Mouse (Mus musculus) forebrain, embryonic 16.5 days (tissue): ENCODE results near the gene Tmem101. TPM values are rescaled to one million over a fixed set of nuclear protein-coding genes. Genes with fewer than 3 reads are reported as not detected.

Experiments used
- ATAC-seq: fragments of 200-750 bp; cut with Nextera tagmentation; 2 replicates; pipeline ENCODE4 v1.8.0; 2017; ENCODE audit warnings: mild to moderate bottlenecking, moderate library complexity
- H3K27ac ChIP-seq: fragments of 300-500 bp; sonication (generic); 2 replicates; pipeline ENCODE4 v1.5.1; 2014; ENCODE audit warnings: low read length, control low read depth
- H3K27me3 ChIP-seq: fragments of 300-500 bp; sonication (generic); replicated peaks from 2 replicates; pipeline ENCODE4 v1.6.1; 2014; ENCODE audit warnings: low read length; ENCODE audit not compliant: control insufficient read depth, insufficient read depth
- H3K36me3 ChIP-seq: fragments of 300-500 bp; sonication (generic); 2 replicates; pipeline ENCODE4 v1.6.1; 2014; ENCODE audit not compliant: control insufficient read depth, insufficient read depth
- H3K4me1 ChIP-seq: fragments of 300-500 bp; sonication (generic); replicated peaks from 2 replicates; pipeline ENCODE4 v1.6.1; 2014; ENCODE audit warnings: low read length; ENCODE audit not compliant: control insufficient read depth, insufficient read depth
- H3K4me2 ChIP-seq: fragments of 300-500 bp; sonication (generic); 2 replicates; pipeline ENCODE4 v1.6.1; 2014; ENCODE audit warnings: mild to moderate bottlenecking, low read length, control low read depth
- H3K4me3 ChIP-seq: fragments of 300-500 bp; sonication (generic); replicated peaks from 2 replicates; pipeline ENCODE4 v1.5.1; 2014; ENCODE audit warnings: mild to moderate bottlenecking, low read length, control low read depth
- H3K9ac ChIP-seq: fragments of 300-500 bp; sonication (generic); replicated peaks from 2 replicates; pipeline ENCODE4 v1.6.1; 2014; ENCODE audit warnings: low read depth, low read length, control low read depth
- H3K9me3 ChIP-seq: fragments of 300-500 bp; sonication (generic); 2 replicates; pipeline ENCODE4 v1.6.1; 2016; ENCODE audit warnings: low read length; ENCODE audit not compliant: control insufficient read depth
- WGBS: fragments of 180-500 bp; shearing (Covaris S2); extraction: QIAGEN DNeasy Blood & Tissue Kit; methylation state at CpG from one replicate; pipeline ENCODE4 v1.1.7; 2014; 5-methylcytosine and 5-hydroxymethylcytosine counted together
- polyA plus RNA-seq: library from polyadenylated mRNA; unstranded; fragments of >200 nt; fragmentation: Nextera tagmentation; extraction: Ambion mirVana; gene quantifications from 2 replicates; pipeline ENCODE4 v1.2.1, GENCODE M21; 2015

The Tmem101 gene
- 43.9 and 44.7 TPM in 2 replicates for polyA plus RNA-seq

DNA sequence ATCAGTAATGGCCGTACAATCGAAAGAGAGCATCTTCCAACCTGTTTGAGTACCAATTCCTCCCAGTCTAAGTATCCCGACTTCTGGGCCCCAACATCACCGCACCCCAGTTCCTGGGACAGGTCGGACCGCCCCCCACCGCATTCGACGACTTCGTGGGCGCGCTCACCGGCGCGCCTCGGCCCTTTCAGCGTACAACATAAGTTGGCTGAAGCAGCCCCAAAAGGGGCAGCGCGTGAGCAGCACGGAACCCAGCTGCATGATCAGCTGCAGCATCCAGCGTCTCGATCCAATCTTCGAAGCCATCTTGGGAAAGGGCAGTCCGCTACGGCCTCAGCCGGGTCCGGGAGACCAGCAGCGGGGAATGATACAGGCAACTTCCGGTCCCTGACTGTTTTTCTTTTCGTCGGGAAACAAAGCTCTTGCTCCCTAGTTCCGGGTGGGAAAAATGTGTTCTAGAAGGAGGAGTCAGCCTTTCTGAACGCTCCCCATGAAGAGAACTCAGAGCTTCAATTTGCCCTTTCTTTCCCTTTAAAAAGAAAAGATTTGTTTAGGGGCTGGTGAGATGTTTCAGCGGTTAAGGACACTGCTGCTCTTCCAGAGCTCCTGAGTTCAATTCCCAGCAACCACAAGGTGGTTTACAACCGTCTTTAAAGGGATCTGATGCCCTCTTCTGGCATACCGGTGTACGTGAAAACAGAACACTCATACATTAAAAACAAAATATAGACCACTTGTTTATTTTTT, at the start of gene Tmem101:
Gene Tmem101, minus strand, starts transcription at position 366 of the 747 bp plus-strand sequence.
- H3K9ac ChIP-seq, result peak within 1 kb of the TSS; percentile 79
- H3K27ac ChIP-seq, result peak within 1 kb of the TSS; percentile 67
- under 1% methylated on average over 37 of the region's 37 CpGs for WGBS
- H3K4me2 ChIP-seq, result peak within 1 kb of the TSS; percentile 93
- H3K4me3 ChIP-seq, result peak within 1 kb of the TSS; percentile 79
- H3K27me3 ChIP-seq, result no peaks in the 10 kb centered on the region
- peak; percentile 94 for ATAC-seq
- H3K4me1 ChIP-seq, result peaks cover 7% of the 10 kb centered on the region
- H3K9me3 ChIP-seq, result no peaks in the 10 kb centered on the region
- 0 out of 2 replicates have a peak, but pooled peaks cover 2% of the 10 kb centered on the region for H3K36me3 ChIP-seq

DNA sequence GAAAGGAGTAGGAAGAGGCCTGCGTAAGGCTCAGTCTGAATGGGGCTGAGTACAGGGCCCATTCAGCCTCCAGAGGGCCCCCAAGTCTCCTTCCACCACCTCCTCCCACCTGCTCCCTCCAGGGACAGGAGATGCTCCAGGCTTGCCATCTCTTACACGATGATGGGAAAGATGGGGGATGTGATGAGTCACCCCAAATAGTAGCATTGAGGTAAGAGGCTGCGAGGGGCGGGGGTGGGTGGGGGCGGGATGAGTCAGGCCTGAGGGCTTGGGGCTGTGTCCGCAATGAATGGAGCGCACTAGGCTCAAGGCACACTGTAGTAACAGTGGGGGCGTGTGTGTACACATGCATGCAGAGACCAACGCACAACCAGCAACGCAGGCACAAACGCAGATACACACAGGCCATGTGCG, 45.2 kb upstream of the Tmem101 start:
- Histone ChIP-seq H3K4me1 (no peaks in the 10 kb centered on the region; the same call in 1 of the 2 replicates), H3K9ac (no peak overlapping the region), H3K4me2 (no peak overlapping the region), H3K4me3 (no peak overlapping the region), H3K27ac (no peak overlapping the region), H3K36me3 (peaks cover 36% of the 10 kb centered on the region), H3K27me3 (no peaks in the 10 kb centered on the region), H3K9me3 (no peaks in the 10 kb centered on the region)
- 79% methylated on average over 12 of the region's 12 CpGs for WGBS
- ATAC-seq, result peak; percentile 39; the same call in 1 of the 2 replicates

DNA sequence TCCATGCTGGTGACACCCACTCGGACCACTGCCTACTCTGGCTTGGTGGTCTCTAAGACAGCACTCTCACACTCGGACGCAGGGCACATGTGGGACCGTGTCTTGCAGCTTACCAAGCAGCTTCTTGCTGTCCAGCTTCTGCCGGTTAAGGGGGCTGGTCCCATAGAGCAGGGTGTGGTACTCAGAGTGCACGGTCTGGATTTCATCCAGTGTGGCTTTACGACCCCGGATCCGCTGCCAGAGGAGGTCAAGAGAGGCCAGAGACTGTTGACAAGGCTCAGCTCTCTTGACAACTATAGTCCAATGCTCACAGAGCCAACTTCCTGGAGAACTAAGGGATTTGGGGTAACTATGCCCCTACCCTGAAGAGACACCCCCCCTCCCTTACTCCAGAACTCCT, 43.7 kb upstream of the Tmem101 start:
- H3K4me2 ChIP-seq, result no peak overlapping the region
- H3K4me3 ChIP-seq, result no peak overlapping the region
- H3K27me3 ChIP-seq, result no peaks in the 10 kb centered on the region
- no peak for ATAC-seq
- 89% methylated on average over 9 of the region's 9 CpGs for WGBS
- no peak overlapping the region for H3K27ac ChIP-seq
- H3K4me1 ChIP-seq, result no peaks in the 10 kb centered on the region
- H3K9me3 ChIP-seq, result no peaks in the 10 kb centered on the region
- peaks cover 48% of the 10 kb centered on the region for H3K36me3 ChIP-seq
- no peak overlapping the region for H3K9ac ChIP-seq

DNA sequence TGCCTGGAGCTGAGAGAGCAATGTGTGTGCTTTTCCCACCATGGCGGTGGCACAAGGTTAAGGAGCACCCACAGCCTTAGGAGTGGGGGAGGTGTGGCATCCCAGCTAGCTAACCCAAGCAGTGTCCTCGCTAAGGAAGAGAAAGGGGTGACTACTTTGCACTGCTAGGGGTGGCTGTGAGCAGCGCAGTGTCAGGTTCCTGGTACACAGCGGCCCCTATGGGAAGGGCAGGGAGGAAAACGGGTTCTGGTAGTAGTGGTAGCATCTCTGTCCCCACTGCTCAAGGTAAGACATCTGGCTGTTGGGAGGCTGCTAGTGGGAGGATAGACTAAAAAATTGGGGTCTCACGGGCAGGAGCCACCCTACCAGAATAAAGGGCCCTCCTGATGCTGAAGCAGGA, 42.0 kb upstream of the Tmem101 start:
- Histone ChIP-seq H3K4me1 (no peaks in the 10 kb centered on the region), H3K27ac (no peak overlapping the region), H3K27me3 (no peaks in the 10 kb centered on the region), H3K4me3 (no peak overlapping the region), H3K4me2 (no peak overlapping the region), H3K36me3 (peaks cover 43% of the 10 kb centered on the region), H3K9ac (no peak overlapping the region), H3K9me3 (no peaks in the 10 kb centered on the region)
- WGBS, result 79% methylated on average over 6 of the region's 6 CpGs
- ATAC-seq, result no peak

DNA sequence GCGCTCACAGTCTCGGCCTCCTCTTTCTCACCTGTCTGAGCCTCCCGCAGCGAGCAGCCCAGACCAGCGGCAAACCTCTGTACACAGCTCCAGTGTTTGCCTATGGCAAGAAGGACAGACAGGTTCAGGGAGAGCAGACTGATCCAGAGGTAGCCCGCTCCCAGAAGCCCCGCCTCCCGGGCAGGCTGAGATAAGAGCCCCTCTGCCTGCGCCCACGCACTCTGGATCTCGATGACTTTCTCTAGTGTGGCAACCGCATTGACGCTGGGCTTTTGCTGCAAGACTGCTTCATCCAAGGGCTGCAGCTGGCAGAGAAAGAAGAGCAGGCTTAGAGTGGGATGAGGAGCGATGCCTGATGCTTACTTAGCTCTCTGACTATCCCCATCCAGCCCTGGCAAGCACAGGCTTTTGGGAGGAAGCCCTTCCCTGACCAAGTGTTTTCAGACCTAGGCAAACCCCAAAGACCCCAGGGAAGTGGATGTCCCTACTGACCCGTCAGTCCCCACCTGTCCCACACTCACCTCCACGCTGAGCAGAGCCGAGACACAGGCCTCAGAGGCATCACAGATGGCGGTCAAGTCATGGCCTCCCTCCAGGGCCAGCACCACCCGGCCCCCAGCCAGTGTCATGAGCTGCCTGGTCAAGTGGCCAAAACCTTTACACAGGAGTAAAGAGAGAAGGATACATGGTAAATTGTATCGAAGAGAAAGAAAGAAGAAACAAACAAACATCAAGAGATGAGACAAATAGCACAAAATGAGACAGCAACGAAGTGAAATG, 40.0 kb upstream of the Tmem101 start:
- WGBS, result 90% methylated on average over 21 of the region's 21 CpGs
- Histone ChIP-seq H3K4me3 (no peak overlapping the region), H3K27ac (no peak overlapping the region), H3K36me3 (peaks cover 37% of the 10 kb centered on the region), H3K9me3 (no peaks in the 10 kb centered on the region), H3K4me2 (no peak overlapping the region), H3K4me1 (no peaks in the 10 kb centered on the region), H3K9ac (no peak overlapping the region), H3K27me3 (no peaks in the 10 kb centered on the region)
- no peak for ATAC-seq

DNA sequence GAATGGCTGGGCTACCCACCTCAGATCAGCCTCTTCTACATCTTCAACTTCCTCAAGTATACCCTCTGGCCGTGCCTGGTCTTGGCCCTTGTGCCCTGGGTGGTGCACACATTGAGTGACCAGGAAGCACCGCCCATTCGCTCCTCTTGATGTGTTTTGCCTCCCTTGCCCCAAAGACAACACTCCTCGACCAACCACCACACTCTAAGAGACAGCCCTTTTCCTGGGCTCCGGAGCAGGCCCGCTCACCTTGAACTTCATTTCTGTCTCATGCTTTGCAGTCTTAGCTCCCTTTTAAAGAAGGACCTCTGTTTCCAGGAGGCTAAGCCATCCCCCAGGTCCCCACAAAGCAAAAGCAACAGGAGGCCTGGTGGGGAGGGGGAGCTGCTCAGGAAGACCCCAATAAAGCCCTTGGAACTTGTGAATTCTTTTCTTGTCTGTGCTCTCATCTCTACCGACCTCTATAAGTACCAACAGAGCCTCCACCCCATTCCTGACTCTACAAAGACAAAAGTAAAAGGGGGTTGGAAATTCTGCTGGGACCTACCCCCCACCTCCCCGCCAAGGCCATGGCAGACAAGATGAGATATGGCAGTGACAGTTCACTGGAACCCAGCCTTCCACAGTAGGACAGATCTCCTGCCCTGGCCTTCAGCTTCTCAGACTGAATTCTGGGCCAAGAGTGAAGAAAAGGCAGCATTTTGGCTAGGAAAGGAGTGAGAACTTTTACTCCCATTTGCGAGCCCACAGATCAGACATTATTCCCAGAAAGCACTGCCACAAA, 37.6 kb upstream of the Tmem101 start:
- Histone ChIP-seq H3K9ac (no peak overlapping the region), H3K4me2 (no peak overlapping the region), H3K36me3 (peaks cover 29% of the 10 kb centered on the region), H3K4me3 (no peak overlapping the region), H3K9me3 (no peaks in the 10 kb centered on the region), H3K27me3 (no peaks in the 10 kb centered on the region), H3K4me1 (peaks cover 15% of the 10 kb centered on the region), H3K27ac (no peak overlapping the region)
- WGBS, result 84% methylated on average over 9 of the region's 9 CpGs
- no peak for ATAC-seq

DNA sequence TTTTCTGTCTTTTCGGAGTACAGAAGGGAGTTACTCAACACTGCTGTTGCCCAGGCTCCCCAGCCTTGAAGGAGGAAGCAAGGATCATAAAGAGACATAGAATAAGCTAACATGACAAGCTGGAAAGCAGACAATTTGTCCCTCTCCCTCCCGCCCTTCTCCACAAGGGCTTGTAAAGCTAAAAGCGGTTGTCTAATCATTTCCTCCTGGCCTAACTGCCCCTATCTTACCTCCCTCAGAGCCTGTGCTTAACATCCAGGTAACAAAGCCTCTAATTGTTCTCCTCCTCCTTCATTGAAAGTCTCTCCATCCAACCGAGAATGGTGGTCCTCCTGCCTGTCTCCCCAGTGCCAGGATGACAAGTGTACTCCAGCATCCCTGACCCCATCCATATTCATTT, 34.6 kb upstream of the Tmem101 start:
- Histone ChIP-seq H3K27me3 (no peaks in the 10 kb centered on the region), H3K9ac (peak overlapping the region; percentile 26; the same call in 1 of the 2 replicates), H3K4me3 (no peak overlapping the region), H3K36me3 (peaks cover 13% of the 10 kb centered on the region), H3K9me3 (no peaks in the 10 kb centered on the region), H3K4me1 (peaks cover 15% of the 10 kb centered on the region), H3K27ac (no peak overlapping the region), H3K4me2 (no peak overlapping the region)
- WGBS, result 61% methylated on average over 4 of the region's 4 CpGs
- no peak for ATAC-seq

DNA sequence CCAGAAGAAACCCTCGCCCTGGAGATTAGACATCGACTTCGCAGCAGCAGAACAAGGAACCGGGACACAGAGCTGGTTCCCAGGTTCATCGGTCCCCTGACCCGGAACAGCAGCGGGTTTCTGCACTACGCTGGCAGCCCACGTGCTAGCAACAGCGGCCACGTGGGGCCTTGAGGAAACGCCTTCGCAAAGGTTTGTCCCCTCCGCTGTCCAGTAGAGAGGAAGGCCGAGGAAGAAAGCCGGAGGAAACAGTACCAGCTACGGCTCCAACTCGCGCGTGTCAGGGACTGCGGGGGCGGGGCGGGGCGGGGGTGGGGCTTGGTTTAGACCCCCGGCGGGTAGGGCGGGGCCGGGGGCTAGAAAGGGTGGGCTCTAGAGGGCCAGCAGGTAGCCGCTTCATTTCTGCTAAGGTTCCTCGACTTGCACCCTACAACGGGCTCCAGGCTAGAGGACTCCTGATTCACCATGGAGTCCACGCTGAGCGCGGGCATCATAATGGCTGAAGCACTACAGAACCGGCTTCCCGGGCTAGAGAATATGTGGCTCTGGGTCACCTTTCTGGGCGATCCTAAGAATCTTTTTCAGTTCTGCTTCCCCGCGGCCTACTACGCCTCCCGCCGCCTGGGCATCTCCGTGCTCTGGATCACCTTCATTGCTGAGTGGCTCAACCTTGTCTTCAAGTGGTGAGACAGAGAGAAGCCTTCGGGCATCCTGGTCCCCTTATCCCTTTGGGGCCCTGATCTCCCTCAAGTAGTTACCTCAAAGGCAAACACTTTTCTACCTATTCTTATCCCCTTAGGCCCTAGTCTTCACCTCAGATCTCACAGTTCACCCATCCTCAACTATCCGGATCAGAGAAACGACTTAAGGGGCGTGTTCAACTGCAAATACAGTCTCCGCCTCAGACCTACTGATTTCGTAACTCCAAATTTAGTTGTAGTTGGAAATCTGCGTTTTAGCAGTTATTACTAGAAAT, 33.5 kb upstream of the Tmem101 start, which contains the start of gene G6pc3:
Gene G6pc3, plus strand, starts transcription at position 160 of the 976 bp plus-strand sequence.
- ATAC-seq, result peak; percentile 82
- WGBS, result 2% methylated on average over 50 of the region's 50 CpGs
- Histone ChIP-seq H3K4me1 (peaks cover 15% of the 10 kb centered on the region), H3K27me3 (no peaks in the 10 kb centered on the region), H3K4me3 (peak within 1 kb of the TSS; percentile 55), H3K27ac (peak within 1 kb of the TSS; percentile 59), H3K36me3 (peaks cover 4% of the 10 kb centered on the region), H3K9me3 (no peaks in the 10 kb centered on the region), H3K9ac (peak within 1 kb of the TSS; percentile 73), H3K4me2 (peak within 1 kb of the TSS; percentile 89)
